Mouse (Mus musculus): Measurements from ENCODE around the gene Pabpn1l.

Gene Pabpn1l

DNA sequence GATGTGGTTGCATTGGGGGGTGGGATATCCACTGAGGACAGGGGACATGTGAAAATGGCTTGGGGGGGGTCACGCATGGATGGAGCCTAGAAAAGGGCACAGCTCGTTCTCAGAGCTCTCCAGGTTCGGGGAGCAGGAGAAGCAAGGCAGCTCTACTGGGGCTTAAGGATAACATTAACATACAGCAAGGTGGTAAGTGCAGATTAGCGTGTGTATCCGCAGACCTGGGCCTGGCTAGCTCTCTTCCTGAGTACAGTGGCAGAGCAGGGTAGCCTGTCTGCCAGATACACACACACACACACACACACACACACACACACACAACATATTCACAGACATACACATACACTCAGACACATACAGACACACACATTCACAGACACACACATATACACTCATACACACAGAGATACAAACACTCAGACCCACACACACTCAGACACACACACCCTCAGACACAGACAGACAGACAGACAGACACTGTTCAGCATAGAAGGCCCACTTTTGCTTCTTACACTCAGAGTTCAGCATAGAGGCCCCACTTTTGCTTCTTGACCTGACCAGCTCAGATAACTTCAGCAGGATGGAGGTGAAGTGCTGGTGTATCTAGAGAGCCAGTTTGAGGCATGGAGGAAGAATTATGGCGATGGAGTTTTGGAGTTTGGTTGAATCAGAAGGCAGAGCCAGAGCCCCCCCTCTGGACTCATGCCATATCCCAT lies 3.7 kb downstream of the Pabpn1l start:
- no peak for DNase-seq (ENCODE audit: low read depth, low spot score)

DNA sequence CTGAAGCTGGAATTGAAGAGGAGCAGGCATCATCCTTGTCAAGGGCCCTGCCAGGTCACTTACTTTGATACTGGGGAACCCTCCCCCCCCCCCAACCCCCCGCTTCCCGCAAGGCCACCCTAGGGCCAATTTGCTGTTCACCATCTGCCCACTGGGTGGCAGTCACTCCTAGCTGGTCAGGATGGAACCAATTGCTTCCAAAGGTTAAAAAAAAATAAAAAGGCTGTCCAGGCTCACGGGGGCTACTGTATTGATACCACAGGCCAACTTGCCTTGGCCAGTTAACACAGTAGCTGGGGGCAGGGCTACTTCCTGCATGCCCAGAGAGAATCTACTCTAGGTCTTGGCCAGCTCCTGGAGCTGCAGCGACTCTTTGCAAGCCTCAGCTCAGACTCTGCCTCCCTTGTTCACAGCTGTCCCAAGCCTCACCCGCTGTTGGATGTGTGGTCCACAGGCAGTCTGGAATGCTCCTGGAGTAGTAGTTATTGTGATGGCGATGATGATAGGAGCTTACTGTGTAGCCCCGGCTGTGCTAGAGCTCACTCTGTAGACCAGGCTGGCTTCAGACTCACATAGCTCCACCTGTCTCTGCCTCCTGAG lies 4.5 kb downstream of the Pabpn1l start:
- peak; percentile 73 for DNase-seq (ENCODE audit: low read depth, low spot score)

- DNase-seq (ENCODE audit: low read depth, low spot score), result no peak
Observed at GRCm38 (mm10) chr8:122616181-122616905, 6.2 kb downstream of the Pabpn1l start.

DNA sequence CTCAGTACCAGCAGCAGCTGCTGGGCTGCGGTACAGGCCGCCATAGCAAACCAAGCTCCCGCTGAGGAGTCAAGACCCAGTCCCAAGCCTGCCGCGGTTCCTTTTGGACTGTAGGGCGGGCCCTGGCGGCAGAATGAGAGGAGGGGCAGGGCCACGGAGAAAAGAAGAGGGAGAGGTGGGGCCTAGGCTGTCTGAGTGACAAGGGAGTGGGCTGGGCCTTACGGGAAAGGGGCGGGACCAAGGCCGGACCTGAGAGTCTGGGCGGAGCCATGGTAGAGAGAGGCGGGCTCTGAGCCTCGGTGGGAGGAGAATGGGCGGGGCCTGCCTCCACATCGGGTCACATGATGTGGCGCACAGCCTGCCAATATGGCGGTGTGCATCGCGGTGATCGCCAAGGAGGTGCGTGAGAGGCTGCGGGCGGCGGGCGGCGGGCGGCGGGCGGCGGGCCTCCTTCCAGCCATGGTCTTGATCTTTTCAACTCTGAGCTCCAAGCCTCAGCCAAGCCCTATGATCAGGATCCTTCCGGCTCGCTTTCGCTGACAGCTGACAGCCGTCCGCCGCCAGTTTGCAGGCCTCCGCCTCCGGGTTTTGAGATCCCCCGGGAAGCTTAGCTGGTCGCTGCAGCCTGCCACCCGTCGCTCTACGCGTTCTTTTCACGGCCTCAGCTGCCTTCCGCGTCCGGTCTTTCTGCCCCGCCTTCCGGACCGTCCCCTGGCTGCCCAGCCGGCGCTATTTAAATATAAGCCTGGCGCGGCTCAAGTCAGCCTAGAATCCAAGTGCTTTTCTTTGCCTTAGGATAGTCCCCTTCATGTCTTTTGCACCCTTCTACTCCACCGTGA lies 11.0 kb downstream of the Pabpn1l start, which contains the start of the genes Galns and Trappc2l:
Galns (minus strand) TSS at position 169 of the 839 bp plus-strand sequence.
Trappc2l (plus strand) TSS at position 346 of the 839 bp plus-strand sequence.
- DNase-seq (ENCODE audit: low read depth, low spot score), result peak; percentile 96

DNA sequence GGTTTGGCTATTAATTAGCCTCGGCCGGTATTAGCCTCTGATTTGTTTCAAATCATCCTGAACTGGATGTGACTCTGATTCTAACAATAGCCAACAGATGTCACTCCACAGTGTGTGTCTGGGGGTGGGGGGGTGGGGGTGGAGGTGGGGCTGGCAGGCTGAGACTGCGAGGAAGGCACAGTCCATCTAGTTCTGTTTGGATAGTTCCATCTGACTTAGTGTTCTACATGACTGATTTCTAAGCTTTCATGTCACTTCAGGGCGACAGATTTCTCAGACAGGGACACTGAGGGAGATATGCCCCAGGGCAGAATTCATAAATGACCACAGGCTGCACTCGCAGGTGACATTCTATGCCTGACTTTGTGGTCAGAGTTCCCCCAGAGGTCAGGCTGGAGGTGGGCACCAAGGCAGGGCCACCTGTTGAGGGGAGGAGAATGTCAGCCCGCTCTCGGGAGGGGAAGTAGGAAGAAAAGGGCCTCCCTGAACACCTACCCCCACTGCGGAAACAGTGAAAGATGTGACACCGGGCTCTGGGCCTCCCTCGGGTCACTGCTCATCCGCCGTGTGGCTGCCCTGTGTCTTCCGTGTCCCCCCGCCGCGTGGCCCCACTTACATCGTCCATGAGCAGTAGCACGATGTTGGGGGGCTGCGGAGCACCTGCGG lies 11.8 kb downstream of the Pabpn1l start:
- DNase-seq (ENCODE audit: low read depth, low spot score), result no peak

- DNase-seq (ENCODE audit: low read depth, low spot score), result no peak
Observed at GRCm38 (mm10) chr8:122610209-122610608, 12.3 kb downstream of the Pabpn1l start.

- DNase-seq (ENCODE audit: low read depth, low spot score), result no peak
Observed at GRCm38 (mm10) chr8:122606810-122607209, 15.7 kb downstream of the Pabpn1l start.

DNA sequence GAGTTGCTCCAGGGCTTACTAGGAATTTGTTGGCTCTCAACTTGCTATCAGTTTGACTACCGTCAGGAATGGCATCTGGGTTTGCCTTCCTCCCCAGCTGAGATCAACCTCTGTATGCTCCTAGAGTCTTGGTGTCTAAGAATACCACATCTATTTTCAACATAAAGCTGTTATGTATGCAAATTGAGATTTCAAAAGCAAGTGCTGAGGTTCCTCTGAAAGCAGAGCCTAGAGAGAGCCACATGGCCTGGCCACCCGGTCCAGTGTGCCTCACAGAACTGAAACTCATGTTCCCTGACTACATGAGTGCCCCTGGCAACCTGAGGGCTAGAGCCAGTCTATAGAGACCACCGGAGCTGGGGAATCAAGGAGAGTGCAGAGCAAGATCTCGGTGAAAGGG lies 17.2 kb downstream of the Pabpn1l start:
- DNase-seq (ENCODE audit: low read depth, low spot score), result no peak

DNA sequence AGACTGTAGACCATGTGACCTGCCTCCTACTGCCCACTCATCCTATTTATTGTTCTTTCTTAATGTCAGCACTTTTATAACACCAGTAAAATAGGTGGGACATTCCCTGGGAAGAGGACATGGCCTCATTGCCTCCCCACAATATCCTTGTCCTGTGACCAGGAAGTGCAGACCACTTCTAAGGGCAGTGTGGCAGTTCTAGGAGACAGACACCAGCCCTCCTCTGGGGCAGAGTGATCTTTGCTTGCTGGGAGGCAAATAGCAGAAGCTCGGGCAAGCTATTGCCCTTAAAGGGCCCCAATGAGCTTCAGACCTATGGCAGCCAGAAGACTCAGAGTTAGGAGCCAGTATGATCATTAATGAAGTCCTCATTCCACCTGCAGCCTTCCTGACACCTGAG lies 17.9 kb downstream of the Pabpn1l start:
- DNase-seq (ENCODE audit: low read depth, low spot score), result no peak

DNA sequence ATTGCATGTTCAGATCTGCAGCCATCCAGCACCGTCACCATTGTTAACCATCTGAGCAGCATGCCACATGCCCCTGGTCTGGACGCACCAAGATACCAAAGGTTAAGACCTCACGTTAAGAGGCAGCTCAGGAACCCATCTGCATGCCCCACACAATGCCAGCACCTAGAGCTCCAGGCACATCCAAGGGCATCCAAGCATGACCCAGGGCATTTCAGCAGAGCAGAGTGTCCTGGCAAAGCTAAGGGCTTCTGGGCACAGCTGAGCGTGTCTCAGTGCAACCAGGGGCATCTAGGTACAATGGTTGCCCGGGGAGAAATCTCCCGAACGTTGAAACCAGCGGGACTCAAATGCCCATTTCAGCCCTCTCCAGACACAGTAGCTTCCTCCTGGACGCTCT lies 21.9 kb downstream of the Pabpn1l start:
- no peak for DNase-seq (ENCODE audit: low read depth, low spot score)

- DNase-seq (ENCODE audit: low read depth, low spot score), result no peak
Observed at GRCm38 (mm10) chr8:122596031-122596430, 26.5 kb downstream of the Pabpn1l start.

- DNase-seq (ENCODE audit: low read depth, low spot score), result no peak
Observed at GRCm38 (mm10) chr8:122593783-122594507, 28.6 kb downstream of the Pabpn1l start.

- DNase-seq (ENCODE audit: low read depth, low spot score), result no peak
Observed at GRCm38 (mm10) chr8:122593240-122593639, 29.3 kb downstream of the Pabpn1l start.

DNA sequence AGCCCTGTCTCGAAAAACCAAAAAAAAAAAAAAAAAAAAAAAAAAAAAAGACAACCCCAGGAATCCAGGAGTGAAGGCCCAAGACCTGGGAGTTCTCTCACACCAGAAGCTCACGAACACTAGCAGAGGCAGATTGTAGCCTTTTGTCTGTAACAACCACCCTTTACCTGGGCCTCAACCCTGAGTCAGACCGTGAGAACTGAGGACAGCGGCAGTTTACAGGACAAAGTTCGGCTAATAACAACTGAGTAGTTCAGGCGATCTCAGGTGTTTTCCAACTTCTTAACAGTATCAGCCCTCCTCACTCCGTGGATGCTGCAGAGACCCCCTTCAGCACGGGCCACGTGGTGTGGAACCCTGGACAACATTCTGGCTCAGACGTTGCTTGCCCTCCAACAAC lies 35.8 kb downstream of the Pabpn1l start:
- DNase-seq (ENCODE audit: low read depth, low spot score), result no peak

DNA sequence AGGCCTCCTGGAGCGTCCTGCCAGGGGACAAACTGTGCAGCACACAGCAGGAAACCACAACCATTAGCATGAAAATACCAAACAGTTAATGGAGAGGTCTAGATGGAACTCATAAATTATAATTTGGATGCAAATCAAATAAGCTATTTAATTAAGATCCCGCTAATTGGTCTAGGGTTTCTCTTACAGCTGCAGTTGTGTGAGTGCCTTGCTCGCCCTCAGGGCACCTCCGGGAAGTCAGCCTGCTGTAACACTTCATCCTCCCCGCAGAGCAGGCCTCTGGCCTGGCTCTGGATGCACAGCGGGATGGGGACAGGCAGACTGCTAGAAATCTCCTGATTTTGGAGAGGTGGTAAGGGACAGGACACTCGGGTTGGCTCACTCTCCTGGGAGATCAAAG lies 36.4 kb downstream of the Pabpn1l start:
- no peak for DNase-seq (ENCODE audit: low read depth, low spot score)

- no peak for DNase-seq (ENCODE audit: low read depth, low spot score)
Observed at GRCm38 (mm10) chr8:122585411-122585891, 37.1 kb downstream of the Pabpn1l start.

DNA sequence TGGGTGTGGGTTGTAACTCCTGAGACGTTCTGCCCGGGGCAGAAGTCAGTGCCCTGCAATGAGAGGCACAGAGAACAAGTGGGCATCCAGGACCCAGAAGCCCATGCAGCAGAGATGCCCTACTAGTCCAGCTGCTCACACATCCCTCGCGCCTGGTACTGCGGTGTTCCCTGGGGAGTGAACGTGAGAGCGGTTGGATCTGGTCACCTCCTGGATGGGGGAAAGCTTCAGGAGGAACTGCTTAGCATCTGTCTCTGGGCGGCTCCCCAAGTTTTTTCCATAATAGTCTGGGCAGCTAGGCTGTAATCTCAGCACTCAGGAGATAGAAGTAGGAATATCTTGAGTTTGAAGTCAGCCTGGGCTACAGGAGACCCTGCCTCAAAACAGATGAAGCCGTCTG lies 37.6 kb downstream of the Pabpn1l start:
- DNase-seq (ENCODE audit: low read depth, low spot score), result no peak

DNA sequence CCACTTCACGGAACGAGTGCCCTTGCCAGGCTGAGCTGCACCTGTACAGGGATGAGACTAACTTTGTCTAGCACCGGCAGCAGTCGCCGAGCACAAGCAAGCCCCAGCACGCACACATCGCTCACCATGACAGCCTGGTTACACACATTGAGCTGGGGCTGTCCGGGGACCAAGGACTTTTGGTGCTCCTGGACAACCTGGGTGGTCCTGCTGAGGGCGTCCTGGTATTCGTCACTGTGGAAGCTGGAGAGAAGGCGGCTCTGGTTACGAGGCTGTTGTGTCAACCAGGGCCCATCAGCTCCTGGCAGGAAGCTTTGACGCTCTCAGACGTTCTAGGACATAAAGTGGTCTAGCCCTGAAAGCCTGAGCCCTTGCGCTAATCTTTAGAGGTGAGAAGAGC lies 41.6 kb downstream of the Pabpn1l start:
- DNase-seq (ENCODE audit: low read depth, low spot score), result no peak

DNA sequence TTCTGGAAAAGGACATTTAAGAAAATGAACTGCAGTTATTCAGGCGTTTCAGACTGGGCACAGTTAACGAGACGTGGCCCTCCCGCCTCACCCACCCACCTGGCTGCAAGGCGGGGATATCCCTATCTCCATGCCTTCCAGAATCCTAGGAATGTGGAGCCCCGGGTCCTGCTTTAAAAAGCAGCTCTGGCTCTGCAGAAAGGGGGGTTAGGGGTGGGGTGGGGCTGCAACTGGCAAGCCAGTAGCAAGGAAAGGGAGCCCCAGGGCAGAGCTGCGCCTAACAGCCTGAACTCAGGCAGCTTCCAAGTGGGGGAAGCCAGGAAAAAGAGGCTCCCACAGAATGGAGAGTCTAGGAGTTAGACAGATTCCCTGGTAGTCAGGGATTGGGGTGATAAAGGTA lies 43.3 kb downstream of the Pabpn1l start:
- DNase-seq (ENCODE audit: low read depth, low spot score), result no peak

DNA sequence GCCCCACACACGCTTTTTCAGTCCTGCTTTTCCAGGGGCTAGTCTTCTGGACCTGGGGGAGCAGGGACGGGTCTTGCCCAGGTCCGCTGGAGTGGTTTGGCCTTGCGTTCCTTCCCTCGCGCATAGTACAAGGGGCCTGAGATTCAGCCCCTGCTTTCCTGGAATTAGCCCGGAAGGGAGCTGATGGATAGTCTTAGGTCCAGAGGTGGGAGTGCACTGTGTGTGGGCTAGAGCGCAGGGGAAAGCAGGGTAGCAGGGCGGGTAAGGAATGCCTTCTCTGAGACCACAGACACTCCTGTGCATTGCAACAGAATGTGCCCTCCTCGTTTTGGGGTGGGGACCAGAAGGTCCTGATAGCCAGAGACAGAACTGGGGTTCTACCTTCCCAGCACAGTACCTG lies 45.4 kb downstream of the Pabpn1l start:
- no peak for DNase-seq (ENCODE audit: low read depth, low spot score)

All from retina, adult 2 months (tissue).